Mouse (Mus musculus) C2C12 (cell line): ENCODE data around the gene Ufsp2. TPM values are rescaled to one million over a fixed set of nuclear protein-coding genes. Genes with fewer than 3 reads are reported as not detected.

ENCODE experiments used
- H3K27me3 ChIP-seq: one replicate; pipeline ENCODE4 v1.6.1; 2011; ENCODE audit not compliant: control insufficient read depth, insufficient read depth, insufficient read length
- H3K36me3 ChIP-seq: one replicate; pipeline ENCODE4 v1.6.1; 2011; ENCODE audit not compliant: control insufficient read depth, insufficient read depth
- H3K4me3 ChIP-seq: one replicate; pipeline ENCODE4 v1.5.1; 2011; ENCODE audit warnings: mild to moderate bottlenecking, control low read depth; ENCODE audit not compliant: poor library complexity, insufficient read depth, severe bottlenecking
- H3K79me2 ChIP-seq: one replicate; pipeline ENCODE4 v1.6.1; 2011; ENCODE audit not compliant: control insufficient read depth, insufficient read depth
- H3K79me3 ChIP-seq: one replicate; pipeline ENCODE4 v1.6.1; 2011; ENCODE audit warnings: low read depth, control low read depth
- H3ac ChIP-seq: one replicate; pipeline ENCODE3; 2011; ENCODE audit warnings: low read depth; ENCODE audit not compliant: control insufficient read depth, insufficient read length
- CEBPB ChIP-seq: IDR thresholded peaks from one replicate; pipeline ENCODE4 v1.6.1; 2011; ENCODE audit warnings: low read depth, mild to moderate bottlenecking, control low read depth, moderate library complexity
- CTCF ChIP-seq: IDR thresholded peaks from one replicate; pipeline ENCODE4 v1.5.1; 2011; ENCODE audit not compliant: control insufficient read depth, insufficient read depth, insufficient read length
- FOSL1 ChIP-seq: IDR thresholded peaks from one replicate; pipeline ENCODE4 v1.8.0; 2011; ENCODE audit warnings: mild to moderate bottlenecking, low read length; ENCODE audit not compliant: poor library complexity, insufficient read depth, severe bottlenecking
- MAX ChIP-seq: IDR thresholded peaks from one replicate; pipeline ENCODE4 v1.6.1; 2011; ENCODE audit warnings: mild to moderate bottlenecking, control low read depth
- MYOD1 ChIP-seq: IDR thresholded peaks from one replicate; pipeline ENCODE4 v1.6.1; 2011; ENCODE audit warnings: low read depth; ENCODE audit not compliant: control insufficient read depth, insufficient read length
- MYOG ChIP-seq: IDR thresholded peaks from one replicate; pipeline ENCODE4 v1.6.1; 2011; ENCODE audit not compliant: control insufficient read depth, insufficient read length; ENCODE audit errors: extremely low read depth
- USF1 ChIP-seq: IDR thresholded peaks from one replicate; pipeline ENCODE4 v1.6.1; 2011; ENCODE audit warnings: low read depth, mild to moderate bottlenecking, control low read depth, moderate library complexity
- polyA plus RNA-seq: library from polyadenylated mRNA; unstranded; fragments of >200 nt; fragmentation: generic; extraction: Trizol; gene quantifications from one replicate; pipeline ENCODE4 v1.2.1, GENCODE M21; 2012; ENCODE audit warnings: missing spikeins

Ufsp2 gene
- polyA plus RNA-seq, 1 experiment = 19.1 TPM

- Histone ChIP-seq H3K79me3 (no peaks in the 10 kb centered on the region), H3K27me3 (no peaks in the 10 kb centered on the region), H3K36me3 (peaks cover 12% of the 10 kb centered on the region), H3K4me3 (no peak overlapping the region), H3K79me2 (peaks cover 23% of the 10 kb centered on the region), H3ac (no peak overlapping the region)
- no peak for TF ChIP-seq USF1
Measured at GRCm38 (mm10) chr8:45973988-45974505, 1.3 kb upstream of the Ufsp2 start.

- H3K36me3 ChIP-seq = peaks cover 22% of the 10 kb centered on the region
- no peaks in the 10 kb centered on the region for H3K27me3 ChIP-seq
- peaks cover 23% of the 10 kb centered on the region for H3K79me2 ChIP-seq
- H3K4me3 ChIP-seq = peak overlapping the region; percentile 58
- no peak for TF ChIP-seq MYOG
- TF ChIP-seq USF1 = no peak
- TF ChIP-seq MYOD1 = no peak
- no peak for TF ChIP-seq MAX
- TF ChIP-seq FOSL1 = no peak
- TF ChIP-seq CTCF = no peak
- H3K79me3 ChIP-seq = no peaks in the 10 kb centered on the region
- peak overlapping the region; percentile 67 for H3ac ChIP-seq
Measured at GRCm38 (mm10) chr8:45975837-45976468, 625 bp downstream of the Ufsp2 start.

GRCm38 (mm10) chr8:45986665-45987064 is 11.3 kb downstream of the Ufsp2 start:
- H3K4me3 ChIP-seq = no peak overlapping the region

GRCm38 (mm10) chr8:45988189-45988588 is 12.9 kb downstream of the Ufsp2 start:
- Histone ChIP-seq H3K79me2 (no peaks in the 10 kb centered on the region), H3K27me3 (no peaks in the 10 kb centered on the region), H3K79me3 (no peaks in the 10 kb centered on the region), H3ac (no peak overlapping the region), H3K4me3 (no peak overlapping the region), H3K36me3 (peaks cover 39% of the 10 kb centered on the region)
- TF ChIP-seq MAX (no peak), MYOD1 (no peak), USF1 (no peak), MYOG (no peak), CTCF (no peak), FOSL1 (no peak), CEBPB (no peak)

More at GRCm38 (mm10) chr8:45986665-45987064, 11.3 kb downstream of the Ufsp2 start:
- Histone ChIP-seq H3K36me3 (peaks cover 42% of the 10 kb centered on the region), H3ac (no peak overlapping the region), H3K27me3 (no peaks in the 10 kb centered on the region), H3K79me2 (no peaks in the 10 kb centered on the region), H3K79me3 (no peaks in the 10 kb centered on the region)
- TF ChIP-seq CEBPB (no peak), CTCF (no peak), MYOG (no peak), MAX (no peak), FOSL1 (no peak), MYOD1 (no peak), USF1 (no peak)

GRCm38 (mm10) chr8:45990631-45991310 is 15.4 kb downstream of the Ufsp2 start:
- H3K36me3 ChIP-seq = peaks cover 45% of the 10 kb centered on the region
- H3K79me3 ChIP-seq = no peaks in the 10 kb centered on the region
- no peaks in the 10 kb centered on the region for H3K27me3 ChIP-seq
- no peak overlapping the region for H3ac ChIP-seq
- no peak overlapping the region for H3K4me3 ChIP-seq
- H3K79me2 ChIP-seq = no peaks in the 10 kb centered on the region
- no peak for TF ChIP-seq MYOD1
- no peak for TF ChIP-seq CEBPB
- no peak for TF ChIP-seq CTCF
- no peak for TF ChIP-seq FOSL1
- no peak for TF ChIP-seq MYOG
- no peak for TF ChIP-seq USF1
- no peak for TF ChIP-seq MAX

- TF ChIP-seq USF1 (no peak), MYOG (no peak), CTCF (no peak), MYOD1 (no peak), MAX (no peak), CEBPB (no peak), FOSL1 (no peak)
- Histone ChIP-seq H3K4me3 (no peak overlapping the region), H3ac (no peak overlapping the region), H3K79me2 (no peaks in the 10 kb centered on the region), H3K36me3 (peaks cover 62% of the 10 kb centered on the region), H3K79me3 (no peaks in the 10 kb centered on the region), H3K27me3 (no peaks in the 10 kb centered on the region)
Measured at GRCm38 (mm10) chr8:45994111-45994510, 18.8 kb downstream of the Ufsp2 start.
